Mouse (Mus musculus) layer of hippocampus, adult 18-20 months (tissue): ENCODE results near the gene Gm13304. TPM values are rescaled to one million over a fixed set of nuclear protein-coding genes. Genes with fewer than 3 reads are reported as not detected.
"Not testable (repeated sequence)": the region's sequence is repeated elsewhere in the genome, so short reads cannot be mapped to it uniquely, and the experiment has no call there.

Experiments used
- DNase-seq, 2 experiments: peaks; one replicate each; pipeline ENCODE4 v3.0.0; 2022; ENCODE audit warnings: low spot score in 2 of 2
- long read RNA-seq: library from polyadenylated mRNA; stranded (forward); transcript quantifications from one replicate; pipeline ENCODE4 v2.0.0, GENCODE M21; 2021
- total RNA-seq, 2 experiments: library from RNA; stranded (reverse); gene quantifications; 2 replicates each; pipeline ENCODE4 v1.2.3; 2021

Gm13304 gene
- total RNA-seq: 10 to 100 TPM; 15.7 to 15.8 TPM
- long read RNA-seq, partial matches to known transcripts: 1 of 1 reads
- long read RNA-seq, other reads (novel, unspliced or antisense): 0 of 1 reads

DNA sequence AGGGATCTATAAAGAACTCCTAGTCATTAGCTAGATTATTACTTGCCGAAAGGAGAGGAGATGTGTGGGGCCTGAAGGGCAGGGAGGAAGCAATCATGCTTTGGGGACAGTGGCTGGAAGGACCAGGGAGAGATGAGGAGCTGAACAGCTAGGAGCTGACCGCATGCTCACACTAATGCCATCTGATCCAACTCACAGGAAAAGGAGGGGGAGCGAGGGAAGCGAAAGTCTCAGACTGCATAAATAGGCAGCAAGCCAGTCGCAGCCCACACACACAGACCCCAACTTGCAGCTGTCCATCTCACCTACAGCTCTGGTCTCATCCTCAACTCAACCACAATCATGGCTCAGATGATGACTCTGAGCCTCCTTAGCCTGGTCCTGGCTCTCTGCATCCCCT is at the start of gene Gm13304:
Gene Gm13304, plus strand, starts transcription at position 301 of the 400 bp plus-strand sequence.
- DNase-seq: not testable (repeated sequence)

DNA sequence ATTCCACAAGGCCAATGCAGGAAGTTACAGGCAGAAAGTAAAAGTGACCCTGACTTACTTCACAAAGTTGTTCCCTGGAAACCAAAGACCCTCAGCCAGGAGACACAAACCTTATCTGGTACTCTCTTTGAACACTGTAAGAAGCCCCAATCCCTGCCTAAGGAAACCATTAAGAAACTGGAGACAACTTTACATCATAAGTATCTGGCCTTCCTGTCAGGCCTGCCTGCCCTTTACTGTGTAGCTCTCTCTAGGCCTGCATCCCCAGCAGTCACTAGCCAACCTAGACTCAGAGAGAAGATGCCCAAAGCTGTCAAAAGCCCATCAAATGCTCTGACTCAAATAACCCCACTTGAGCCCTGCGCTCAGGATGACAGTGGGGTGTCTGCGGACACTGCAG is 23.7 kb upstream of the Gm13304 start, which contains the start of gene Gm3893:
Gene Gm3893, plus strand, starts transcription at position 301 of the 400 bp plus-strand sequence.
- not testable (repeated sequence) for DNase-seq

DNA sequence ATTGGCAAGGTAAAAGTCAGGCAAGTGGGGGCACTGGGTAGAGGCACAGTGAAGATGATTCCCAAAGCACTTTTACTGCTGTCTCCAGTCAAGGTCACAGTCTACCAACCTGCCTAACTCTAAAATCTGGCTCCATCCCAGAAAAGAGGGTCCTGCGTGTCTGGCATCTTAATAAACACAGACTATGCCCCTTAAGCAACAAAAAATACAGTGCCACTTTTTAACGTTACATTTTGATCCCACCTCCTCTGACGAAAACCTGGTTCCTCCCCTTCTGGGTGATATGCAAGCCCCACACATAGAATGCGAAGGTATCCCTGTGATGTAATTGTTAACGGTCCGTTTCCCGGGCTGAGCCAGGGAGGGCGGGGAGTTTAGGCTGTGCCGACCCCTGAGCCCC is 38.5 kb downstream of the Gm13304 start, which contains the start of gene Gm13306:
Gene Gm13306, plus strand, starts transcription at position 301 of the 400 bp plus-strand sequence.
- not testable (repeated sequence) for DNase-seq

Other genes starting within 250 kb of the Gm13304 start
- not detected for gene Gm21541, start 211.2 kb upstream of the Gm13304 start, total RNA-seq
- 10 to 100 TPM; 17.1 to 17.4 TPM for gene Gm20878, start 173.2 kb upstream of the Gm13304 start, total RNA-seq
- 1 to 10 TPM; 1.8 to 2.1 TPM for gene Fam205a4, start 148.8 kb upstream of the Gm13304 start, total RNA-seq
- 1 to 10 TPM; 1.3 to 2.2 TPM for gene Gm21093, start 80.1 kb upstream of the Gm13304 start, total RNA-seq
- gene Gm3893, start 23.6 kb upstream of the Gm13304 start, total RNA-seq: not detected
- gene Gm13306, start 38.6 kb downstream of the Gm13304 start, total RNA-seq: 10 to 100 TPM in 1 of 2 experiments, 1 to 10 TPM in 1; 5.9 to 10.8 TPM
- 1 to 10 TPM in 1 of 2 experiments, under 1 TPM in 1; 0.79 to 4.1 TPM for gene Gm13305, start 53.8 kb downstream of the Gm13304 start, total RNA-seq
- gene Gm10600, start 125.8 kb downstream of the Gm13304 start, total RNA-seq: 1 to 10 TPM; 4.9 to 5.7 TPM
- gene Ccl21b, start 140.9 kb downstream of the Gm13304 start, total RNA-seq: not detected
- gene Gm21953, start 179.4 kb downstream of the Gm13304 start, total RNA-seq: not detected
- not detected for gene Fam205a3, start 203.5 kb downstream of the Gm13304 start, total RNA-seq